ENCODE assay signal across 30 mouse cellular contexts in genomic region chr7:107236854-107237253, GRCm38 (mm10). TPM values are rescaled to one million over a fixed set of nuclear protein-coding genes. Genes with fewer than 3 reads are reported as not detected.
DNase-seq lines count a peak whose midpoint lies in the region; ATAC-seq lines count a peak whose summit lies in the region.
"Had no signal": no experiment of that assay in that cellular context is flagged by ENCODE, and none has a peak within 500 bp of the region (broad histone marks: within the 10 kb centered on the region; RNA-seq: fewer than 3 reads in every experiment).

No protein-coding gene starts in this region.

- peak; percentile 16; the same call in 1 of the 2 replicates for ATAC-seq in neural tube, embryonic 11.5 days (ENCODE audit: insufficient read depth, low FRiP score, low TSS enrichment)
- ATAC-seq in neural tube, embryonic 15.5 days (ENCODE audit: low FRiP score) = no peak
- no peak for ATAC-seq in intestine, embryonic 15.5 days
- ATAC-seq: CD4-positive, CD25-positive, alpha-beta regulatory T cell, adult 4 months; forebrain, embryonic 13.5 days; forebrain, postnatal 0 days; hindbrain, postnatal 0 days had no signal

- H3K9me3 ChIP-seq in neural tube, embryonic 11.5 days (ENCODE audit: control insufficient read depth, low read length) = no peaks in the 10 kb centered on the region
- H3K9me3 ChIP-seq in neural tube, embryonic 15.5 days (replicated peaks) = no peaks in the 10 kb centered on the region
- H3K9me3 ChIP-seq in intestine, embryonic 15.5 days = no peaks in the 10 kb centered on the region
- H3K9me3 ChIP-seq: embryonic facial prominence, embryonic 12.5 days; forebrain, embryonic 13.5 days; G1E; heart, embryonic 12.5 days; hindbrain, embryonic 13.5 days had no signal

- intact Hi-C loops in heart, postnatal 14 days (cut with DNase I) = no loop called here

- H3K36me3 ChIP-seq in neural tube, embryonic 11.5 days (ENCODE audit: control insufficient read depth, insufficient read depth, low read length) = no peaks in the 10 kb centered on the region
- H3K36me3 ChIP-seq in neural tube, embryonic 15.5 days = no peaks in the 10 kb centered on the region
- no peaks in the 10 kb centered on the region for H3K36me3 ChIP-seq in intestine, embryonic 15.5 days
- H3K36me3 ChIP-seq: embryonic facial prominence, embryonic 12.5 days; G1E; heart, embryonic 12.5 days; hindbrain, embryonic 13.5 days had no signal

- H3K9ac ChIP-seq in neural tube, embryonic 11.5 days (ENCODE audit: low read length) = no peak overlapping the region
- no peak overlapping the region for H3K9ac ChIP-seq in neural tube, embryonic 15.5 days (replicated peaks)
- no peak overlapping the region for H3K9ac ChIP-seq in intestine, embryonic 15.5 days
- H3K9ac ChIP-seq: embryonic facial prominence, embryonic 12.5 days; forebrain, embryonic 13.5 days; forebrain, postnatal 0 days; heart, embryonic 12.5 days; hindbrain, embryonic 13.5 days had no signal

- DNase-seq in embryo, embryonic 10.5 days (ENCODE audit: low spot score) = peak; percentile 3
- DNase-seq in embryo, embryonic 10 days (ENCODE audit: low spot score) = no peak
- no peak for DNase-seq in neural tube, embryonic 11.5 days (ENCODE audit: low spot score)
- peak; percentile 64 for DNase-seq in WW6 (ENCODE audit: low read depth, low spot score)
- no peak for DNase-seq in heart, postnatal 14 days
- DNase-seq: adrenal gland, adult 8-10 months; B cell, adult 2 months; cerebellum, adult 11 months; cerebellum, postnatal 25 days; forebrain, postnatal 0 days; gastrocnemius, adult 2 months; gastrocnemius, postnatal 25 days; heart, postnatal 36 days; kidney, adult 18-20 months had no signal

- WGBS in neural tube, embryonic 11.5 days = 18% methylated on average over 3 of the region's 3 CpGs
- WGBS in neural tube, embryonic 15.5 days = 10% methylated on average over 3 of the region's 3 CpGs
- WGBS in intestine, embryonic 15.5 days = 54% methylated on average over 3 of the region's 3 CpGs

- H3K27ac ChIP-seq in neural tube, embryonic 11.5 days (ENCODE audit: low read depth, low read length) = no peak overlapping the region
- H3K27ac ChIP-seq in neural tube, embryonic 15.5 days (replicated peaks) = no peak overlapping the region
- H3K27ac ChIP-seq in intestine, embryonic 15.5 days = no peak overlapping the region
- H3K27ac ChIP-seq: embryonic facial prominence, embryonic 12.5 days; forebrain, embryonic 13.5 days; gastrocnemius, adult 2 months; hindbrain, embryonic 13.5 days; hindbrain, postnatal 0 days had no signal

- H3K4me2 ChIP-seq in neural tube, embryonic 11.5 days (ENCODE audit: low read depth) = no peak overlapping the region
- no peak overlapping the region for H3K4me2 ChIP-seq in neural tube, embryonic 15.5 days
- no peak overlapping the region for H3K4me2 ChIP-seq in intestine, embryonic 15.5 days (replicated peaks)
- H3K4me2 ChIP-seq: embryonic facial prominence, embryonic 12.5 days; forebrain, embryonic 13.5 days; heart, embryonic 12.5 days; hindbrain, embryonic 13.5 days had no signal

- H3K27me3 ChIP-seq in neural tube, embryonic 11.5 days (ENCODE audit: control insufficient read depth, insufficient read depth, low read length) = no peaks in the 10 kb centered on the region
- no peaks in the 10 kb centered on the region for H3K27me3 ChIP-seq in neural tube, embryonic 15.5 days (replicated peaks)
- no peaks in the 10 kb centered on the region for H3K27me3 ChIP-seq in intestine, embryonic 15.5 days (replicated peaks)
- H3K27me3 ChIP-seq: embryonic facial prominence, embryonic 12.5 days; forebrain, embryonic 13.5 days; heart, embryonic 12.5 days; hindbrain, embryonic 13.5 days had no signal

- no peak overlapping the region for H3K4me3 ChIP-seq in neural tube, embryonic 11.5 days (ENCODE audit: low read depth, low read length)
- H3K4me3 ChIP-seq in neural tube, embryonic 15.5 days (replicated peaks) = no peak overlapping the region
- no peak overlapping the region for H3K4me3 ChIP-seq in intestine, embryonic 15.5 days (replicated peaks)
- H3K4me3 ChIP-seq: embryonic facial prominence, embryonic 12.5 days; forebrain, embryonic 13.5 days; gastrocnemius, adult 2 months; heart, embryonic 12.5 days; hindbrain, embryonic 13.5 days had no signal

- no peaks in the 10 kb centered on the region for H3K4me1 ChIP-seq in neural tube, embryonic 11.5 days (ENCODE audit: control insufficient read depth, insufficient read depth, low read length)
- no peaks in the 10 kb centered on the region for H3K4me1 ChIP-seq in neural tube, embryonic 15.5 days
- no peaks in the 10 kb centered on the region for H3K4me1 ChIP-seq in intestine, embryonic 15.5 days (replicated peaks)
- H3K4me1 ChIP-seq: embryonic facial prominence, embryonic 12.5 days; heart, embryonic 12.5 days; hindbrain, embryonic 13.5 days had no signal

RNA-seq across cellular contexts. Expression of gene Rbmxl2, which starts 27.6 kb away (rescaled TPM):
- not detected in 2 replicates for polyA plus RNA-seq in neural tube, embryonic 11.5 days (2014; fragmentation: Nextera tagmentation; extraction: Ambion mirVana)
- not detected in 2 replicates for polyA plus RNA-seq in neural tube, embryonic 15.5 days (2015; fragmentation: Nextera tagmentation; extraction: Ambion mirVana)
- not detected in 2 replicates for polyA plus RNA-seq in intestine, embryonic 15.5 days (2015; fragmentation: Nextera tagmentation; extraction: Ambion mirVana)
- under 1 TPM; 0.19 to 0.20 TPM for total RNA-seq in heart, postnatal 14 days (2021)
- total RNA-seq: adrenal gland, adult 8-10 months; adrenal gland, postnatal 4 days; forebrain, postnatal 0 days; G1E; gastrocnemius, adult 2 months; gastrocnemius, postnatal 25 days; granulocyte monocyte progenitor cell, adult 5-6 weeks; heart, adult 8-10 months; heart, postnatal 36 days; hindbrain, postnatal 0 days had no signal
- polyA plus RNA-seq: brain, embryonic 14.5 days; CD4-positive, CD25-positive, alpha-beta regulatory T cell, adult 4 months; cortical plate, adult 2 months; embryonic facial prominence, embryonic 12.5 days; forebrain, embryonic 13.5 days; forebrain, postnatal 0 days; G1E; heart, embryonic 12.5 days; heart, embryonic 16.5 days; hindbrain, embryonic 13.5 days; hindbrain, postnatal 0 days; intestine, embryonic 14.5 days had no signal

Comparison
In these comparisons a context has a peak if more than half of its experiments do, and no peak if none do; other contexts are left out.
1. DNase-seq: peak in embryo, embryonic 10.5 days (single experiment) and WW6 (single experiment); none in embryo, embryonic 10 days (single experiment), neural tube, embryonic 11.5 days (single experiment) and heart, postnatal 14 days (0 of 2).